Mouse (Mus musculus): ENCODE data around the gene Smad5.

The Smad5 gene

GRCm38 (mm10) chr13:56701924-56702323 is 886 bp upstream of the Smad5 start:
- no peak for DNase-seq (ENCODE audit: low read depth)

GRCm38 (mm10) chr13:56703222-56703870 is 536 bp downstream of the Smad5 start:
- no peak for DNase-seq (ENCODE audit: low read depth)

GRCm38 (mm10) chr13:56703871-56704321 is 1.1 kb downstream of the Smad5 start:
- DNase-seq (ENCODE audit: low read depth): no peak

GRCm38 (mm10) chr13:56704596-56704995 is 1.8 kb downstream of the Smad5 start:
- DNase-seq (ENCODE audit: low read depth): no peak

- no peak for DNase-seq (ENCODE audit: low read depth)
Measured at GRCm38 (mm10) chr13:56707111-56707510, 4.3 kb downstream of the Smad5 start.

- no peak for DNase-seq (ENCODE audit: low read depth)
Measured at GRCm38 (mm10) chr13:56707606-56708005, 4.8 kb downstream of the Smad5 start.

- DNase-seq (ENCODE audit: low read depth): no peak
Measured at GRCm38 (mm10) chr13:56710620-56711019, 7.8 kb downstream of the Smad5 start.

GRCm38 (mm10) chr13:56712221-56712620 is 9.4 kb downstream of the Smad5 start:
- no peak for DNase-seq (ENCODE audit: low read depth)

- no peak for DNase-seq (ENCODE audit: low read depth)
Measured at GRCm38 (mm10) chr13:56726551-56726950, 23.7 kb downstream of the Smad5 start.

- DNase-seq (ENCODE audit: low read depth): no peak
Measured at GRCm38 (mm10) chr13:56729046-56729445, 26.2 kb downstream of the Smad5 start.

- DNase-seq (ENCODE audit: low read depth): no peak
Measured at GRCm38 (mm10) chr13:56734617-56735016, 31.8 kb downstream of the Smad5 start.

GRCm38 (mm10) chr13:56735212-56735875 is 32.5 kb downstream of the Smad5 start:
- DNase-seq (ENCODE audit: low read depth): peak; percentile 22

GRCm38 (mm10) chr13:56739556-56739955 is 36.7 kb downstream of the Smad5 start:
- no peak for DNase-seq (ENCODE audit: low read depth)

- no peak for DNase-seq (ENCODE audit: low read depth)
Measured at GRCm38 (mm10) chr13:56740496-56740895, 37.7 kb downstream of the Smad5 start.

- no peak for DNase-seq (ENCODE audit: low read depth)
Measured at GRCm38 (mm10) chr13:56741691-56742090, 38.9 kb downstream of the Smad5 start.

GRCm38 (mm10) chr13:56742325-56742901 is 39.6 kb downstream of the Smad5 start:
- no peak for DNase-seq (ENCODE audit: low read depth)

GRCm38 (mm10) chr13:56746739-56747532 is 44.1 kb downstream of the Smad5 start:
- no peak for DNase-seq (ENCODE audit: low read depth)

GRCm38 (mm10) chr13:56747554-56747953 is 44.7 kb downstream of the Smad5 start:
- no peak for DNase-seq (ENCODE audit: low read depth)

GRCm38 (mm10) chr13:56749377-56749776 is 46.6 kb downstream of the Smad5 start:
- DNase-seq (ENCODE audit: low read depth): no peak

GRCm38 (mm10) chr13:56751774-56752173 is 49.0 kb downstream of the Smad5 start:
- DNase-seq (ENCODE audit: low read depth): no peak

GRCm38 (mm10) chr13:56752474-56753191 is 49.8 kb downstream of the Smad5 start:
- DNase-seq (ENCODE audit: low read depth): no peak

Measured in fibroblast of lung, adult 2 months (primary cell).